Mouse (Mus musculus) liver, postnatal 0 days (tissue): ENCODE results near the gene Nxph1. TPM values are rescaled to one million over a fixed set of nuclear protein-coding genes. Genes with fewer than 3 reads are reported as not detected.

Experiments
- ATAC-seq: fragments of 200-750 bp; cut with Nextera tagmentation; 2 replicates; pipeline ENCODE4 v1.8.0; 2017; ENCODE audit warnings: mild to moderate bottlenecking, moderate library complexity
- DNase-seq: peaks from one replicate; pipeline ENCODE4 v3.0.0-alpha.2; 2016
- H3K27ac ChIP-seq: fragments of 300-500 bp; sonication (generic); 2 replicates; pipeline ENCODE4 v1.5.1; 2014; ENCODE audit warnings: antibody characterized with exemption, moderate library complexity, mild to moderate bottlenecking, low read depth
- H3K27me3 ChIP-seq: fragments of 300-500 bp; sonication (generic); 2 replicates; pipeline ENCODE4 v1.6.1; 2014; ENCODE audit warnings: low read length, control low read depth, mixed read lengths; ENCODE audit not compliant: insufficient read depth
- H3K36me3 ChIP-seq: fragments of 300-500 bp; sonication (generic); replicated peaks from 2 replicates; pipeline ENCODE4 v1.6.1; 2014; ENCODE audit warnings: mild to moderate bottlenecking, control low read depth, low read length, moderate library complexity, mixed read lengths; ENCODE audit not compliant: insufficient read depth
- H3K4me1 ChIP-seq: fragments of 300-500 bp; sonication (generic); 2 replicates; pipeline ENCODE4 v1.6.1; 2014; ENCODE audit warnings: antibody characterized with exemption, mild to moderate bottlenecking, control low read depth; ENCODE audit not compliant: insufficient read depth
- H3K4me2 ChIP-seq: fragments of 300-500 bp; sonication (generic); 2 replicates; pipeline ENCODE4 v1.6.1; 2014; ENCODE audit warnings: low read depth, mild to moderate bottlenecking, low read length, moderate library complexity, mixed read lengths
- H3K4me3 ChIP-seq: fragments of 300-500 bp; sonication (generic); 2 replicates; pipeline ENCODE4 v1.5.1; 2014; ENCODE audit warnings: low read depth, low read length
- H3K9ac ChIP-seq: fragments of 300-500 bp; sonication (generic); replicated peaks from 2 replicates; pipeline ENCODE4 v1.6.1; 2014; ENCODE audit warnings: mild to moderate bottlenecking, moderate library complexity
- H3K9me3 ChIP-seq: fragments of 300-500 bp; sonication (generic); 2 replicates; pipeline ENCODE4 v1.6.1; 2016; ENCODE audit warnings: mild to moderate bottlenecking, control low read depth, low read length, mixed read lengths
- CTCF ChIP-seq: sonication (generic); IDR thresholded peaks from 2 replicates; pipeline ENCODE4 v1.5.1; 2016; ENCODE audit warnings: antibody characterized with exemption, low read depth
- EP300 ChIP-seq: IDR thresholded peaks from 2 replicates; pipeline ENCODE4 v1.6.1; 2016; ENCODE audit warnings: antibody characterized with exemption, low read depth, mild to moderate bottlenecking
- WGBS: fragments of 180-500 bp; shearing (Covaris S2); extraction: QIAGEN DNeasy Blood & Tissue Kit; methylation state at CpG from one replicate; pipeline ENCODE4 v1.1.7; 2014; ENCODE audit not compliant: insufficient replicate concordance; 5-methylcytosine and 5-hydroxymethylcytosine counted together
- polyA plus RNA-seq: library from polyadenylated mRNA; unstranded; fragments of >200 nt; fragmentation: Nextera tagmentation; extraction: Ambion mirVana; gene quantifications from 2 replicates; pipeline ENCODE4 v1.2.1, GENCODE M21; 2015

The Nxph1 gene
- polyA plus RNA-seq, 1 experiment from 2014 or later, result not detected

- H3K36me3 ChIP-seq, result no peaks in the 10 kb centered on the region
- no peak for DNase-seq
- no peaks in the 10 kb centered on the region for H3K9me3 ChIP-seq
- H3K4me1 ChIP-seq, result no peaks in the 10 kb centered on the region
- TF ChIP-seq CTCF, result peak; percentile 23; the same call in 1 of the 2 replicates
- no peak for TF ChIP-seq EP300
- no peak overlapping the region for H3K4me2 ChIP-seq
- H3K27ac ChIP-seq, result no peak overlapping the region
- H3K4me3 ChIP-seq, result no peak overlapping the region
- H3K27me3 ChIP-seq, result peaks cover 42% of the 10 kb centered on the region
- no peak for ATAC-seq
- 7% methylated on average over 28 of the region's 28 CpGs for WGBS
- no peak overlapping the region for H3K9ac ChIP-seq
These were observed 10.1 kb downstream of the Nxph1 start for GRCm38 (mm10) chr6:8958081-8958919.

GRCm38 (mm10) chr6:8959810-8960209 is 11.6 kb downstream of the Nxph1 start:
- no peak for TF ChIP-seq EP300
- TF ChIP-seq CTCF, result no peak
- Histone ChIP-seq H3K9ac (no peak overlapping the region), H3K4me3 (no peak overlapping the region), H3K4me2 (no peak overlapping the region), H3K36me3 (no peaks in the 10 kb centered on the region), H3K4me1 (no peaks in the 10 kb centered on the region), H3K9me3 (no peaks in the 10 kb centered on the region), H3K27me3 (peaks cover 31% of the 10 kb centered on the region), H3K27ac (no peak overlapping the region)
- ATAC-seq (no peak), DNase-seq (no peak)
- WGBS, result 70% methylated on average over 4 of the region's 4 CpGs

DNA sequence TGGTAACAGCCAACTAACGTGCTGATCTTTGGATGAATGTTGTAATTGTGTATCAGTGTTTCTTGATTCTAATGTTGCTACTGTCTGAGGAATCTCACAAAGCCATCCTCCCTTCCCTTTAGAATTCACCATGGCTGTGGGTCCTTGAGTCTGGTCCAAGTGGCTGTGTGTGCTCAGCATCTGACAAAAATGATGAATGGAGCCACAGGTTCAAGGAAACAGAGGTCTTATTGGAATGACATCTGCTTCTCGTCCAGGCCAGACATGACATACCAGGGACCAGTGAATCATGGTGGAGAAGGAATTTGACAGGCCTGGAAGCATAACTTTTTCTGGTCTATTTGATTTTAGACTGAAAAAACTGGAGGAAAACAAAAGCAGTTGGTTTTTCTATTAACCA is 22.3 kb downstream of the Nxph1 start:
- no peaks in the 10 kb centered on the region for H3K9me3 ChIP-seq
- no peaks in the 10 kb centered on the region for H3K27me3 ChIP-seq
- no peak for DNase-seq
- TF ChIP-seq CTCF, result no peak
- TF ChIP-seq EP300, result no peak
- no peak overlapping the region for H3K9ac ChIP-seq
- no peaks in the 10 kb centered on the region for H3K36me3 ChIP-seq
- WGBS, result 55% methylated on average over 2 of the region's 2 CpGs
- no peaks in the 10 kb centered on the region for H3K4me1 ChIP-seq
- H3K27ac ChIP-seq, result no peak overlapping the region
- H3K4me3 ChIP-seq, result no peak overlapping the region
- no peak for ATAC-seq
- H3K4me2 ChIP-seq, result no peak overlapping the region

- DNase-seq, result no peak
- 57% methylated on average over 4 of the region's 4 CpGs for WGBS
- H3K27me3 ChIP-seq, result no peaks in the 10 kb centered on the region
- ATAC-seq, result no peak
- no peak overlapping the region for H3K9ac ChIP-seq
- no peak overlapping the region for H3K27ac ChIP-seq
- H3K4me3 ChIP-seq, result no peak overlapping the region
- no peak overlapping the region for H3K4me2 ChIP-seq
- H3K9me3 ChIP-seq, result no peaks in the 10 kb centered on the region
- TF ChIP-seq EP300 (no peak), CTCF (no peak)
- no peaks in the 10 kb centered on the region for H3K4me1 ChIP-seq
- H3K36me3 ChIP-seq, result no peaks in the 10 kb centered on the region
These were observed 31.1 kb downstream of the Nxph1 start for GRCm38 (mm10) chr6:8979237-8979871.

DNA sequence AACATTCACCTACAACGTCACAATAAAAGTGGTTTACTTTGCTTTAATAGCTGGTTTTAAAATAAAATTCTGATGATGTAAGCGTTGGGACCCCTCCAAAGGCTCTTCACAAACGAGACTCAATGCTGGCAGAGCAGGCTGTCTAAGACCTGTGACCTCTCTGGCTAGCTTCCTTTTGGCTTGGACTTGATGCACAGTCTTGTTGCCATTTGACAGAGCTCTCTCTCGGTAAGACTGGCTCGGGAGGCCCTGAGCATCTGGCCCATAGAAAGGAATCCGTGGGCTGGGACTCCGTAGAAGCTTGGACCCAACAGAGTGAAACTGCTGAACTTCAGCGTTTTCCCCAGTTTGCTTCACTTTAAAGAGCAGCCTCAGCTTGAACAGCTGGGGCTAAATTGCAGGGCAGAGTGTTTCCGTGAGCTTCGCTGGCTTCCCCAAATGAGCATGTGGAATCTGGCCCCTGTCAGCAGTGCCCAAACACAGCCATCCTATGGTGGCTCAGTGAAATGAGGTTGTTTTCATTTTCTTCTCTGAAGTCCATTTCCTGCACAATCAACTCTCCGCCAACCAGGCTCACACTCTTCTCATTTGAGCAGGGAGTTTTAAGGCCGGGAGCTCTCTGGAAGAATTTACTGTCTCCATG is 48.2 kb downstream of the Nxph1 start:
- Histone ChIP-seq H3K9ac (no peak overlapping the region), H3K9me3 (no peaks in the 10 kb centered on the region), H3K4me2 (no peak overlapping the region), H3K27ac (no peak overlapping the region), H3K27me3 (no peaks in the 10 kb centered on the region), H3K4me1 (no peaks in the 10 kb centered on the region), H3K36me3 (no peaks in the 10 kb centered on the region), H3K4me3 (no peak overlapping the region)
- no peak for DNase-seq
- TF ChIP-seq EP300 (no peak), CTCF (no peak)
- no peak for ATAC-seq
- WGBS, result 61% methylated on average over 12 of the region's 12 CpGs

DNA sequence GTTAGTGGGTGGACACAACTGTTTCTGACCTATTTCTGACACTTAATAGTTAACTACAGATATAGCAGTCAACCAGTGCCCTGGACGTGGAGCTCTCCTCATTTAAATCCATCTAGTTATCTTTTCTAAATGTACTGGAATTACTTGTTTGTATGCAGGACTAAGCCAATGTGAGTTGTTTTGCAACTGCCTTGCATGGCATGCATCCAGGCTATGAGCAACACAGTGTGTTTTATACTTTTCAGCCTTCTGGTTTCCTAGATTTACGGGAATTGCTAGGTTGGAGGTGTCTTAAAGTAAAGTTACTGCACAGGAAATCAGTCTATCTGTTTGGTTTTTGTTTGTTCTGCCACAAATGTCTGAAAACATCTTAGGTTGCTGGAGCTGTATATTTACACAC is 49.1 kb downstream of the Nxph1 start:
- DNase-seq, result no peak
- TF ChIP-seq EP300, result no peak
- TF ChIP-seq CTCF, result no peak
- no peaks in the 10 kb centered on the region for H3K4me1 ChIP-seq
- no peaks in the 10 kb centered on the region for H3K27me3 ChIP-seq
- H3K9me3 ChIP-seq, result no peaks in the 10 kb centered on the region
- no peak overlapping the region for H3K4me2 ChIP-seq
- ATAC-seq, result no peak
- no peaks in the 10 kb centered on the region for H3K36me3 ChIP-seq
- WGBS, result 77% methylated on average over 2 of the region's 2 CpGs
- H3K9ac ChIP-seq, result no peak overlapping the region
- no peak overlapping the region for H3K4me3 ChIP-seq
- no peak overlapping the region for H3K27ac ChIP-seq
